Mouse (Mus musculus) megakaryocyte-erythroid progenitor cell, adult 5-6 weeks (primary cell): ENCODE data around the gene Bri3bp. TPM values are rescaled to one million over a fixed set of nuclear protein-coding genes. Genes with fewer than 3 reads are reported as not detected.
"Not testable (repeated sequence)": the region's sequence is repeated elsewhere in the genome, so short reads cannot be mapped to it uniquely, and the experiment has no call there.

Experiments used
- ATAC-seq: replicated peaks from 2 replicates; pipeline ENCODE4 v1.8.0; 2016; ENCODE audit warnings: mild to moderate bottlenecking, inconsistent platforms; ENCODE audit not compliant: severe bottlenecking, poor library complexity, low FRiP score, low TSS enrichment
- total RNA-seq, 2 experiments: library from RNA; stranded (forward) in 1 of 2; stranded (reverse) in 1 of 2; fragments of 200-1000, 215-1000 nt in 1 of 2; fragments of >200 nt in 1 of 2; fragmentation: Nextera tagmentation in 1 of 2; gene quantifications; 2 replicates each; pipeline ENCODE4 v1.2.3; 2014 to 2017

Bri3bp gene
- total RNA-seq (2014; fragmentation: Nextera tagmentation) (37.4 and 77.0 TPM in 2 replicates), total RNA-seq (2017) (28.5 and 31.3 TPM in 2 replicates)

- ATAC-seq, result peak; percentile 76
Observed at GRCm38 (mm10) chr5:125441234-125442114, at the start of gene Bri3bp. Gene Bri3bp (plus strand): TSS chr5:125441568.

GRCm38 (mm10) chr5:125391609-125392008 is 49.8 kb upstream of the Bri3bp start:
- ATAC-seq, result no peak

- ATAC-seq, result not testable (repeated sequence)
Observed at GRCm38 (mm10) chr5:125392176-125392575, 49.2 kb upstream of the Bri3bp start.

- no peak for ATAC-seq
Observed at GRCm38 (mm10) chr5:125392618-125392976, 48.8 kb upstream of the Bri3bp start.

GRCm38 (mm10) chr5:125392977-125393621 is 48.3 kb upstream of the Bri3bp start:
- peak; percentile 73 for ATAC-seq

- ATAC-seq, result peak; percentile 52
Observed at GRCm38 (mm10) chr5:125393622-125394603, 47.5 kb upstream of the Bri3bp start.

- no peak for ATAC-seq
Observed at GRCm38 (mm10) chr5:125395008-125395407, 46.4 kb upstream of the Bri3bp start.

- no peak for ATAC-seq
Observed at GRCm38 (mm10) chr5:125400903-125401302, 40.5 kb upstream of the Bri3bp start.

GRCm38 (mm10) chr5:125402476-125402875 is 38.9 kb upstream of the Bri3bp start:
- ATAC-seq, result no peak

GRCm38 (mm10) chr5:125402991-125403390 is 38.4 kb upstream of the Bri3bp start:
- no peak for ATAC-seq

GRCm38 (mm10) chr5:125403481-125404465 is 37.6 kb upstream of the Bri3bp start:
- no peak for ATAC-seq

- ATAC-seq, result no peak
Observed at GRCm38 (mm10) chr5:125404536-125404902, 36.8 kb upstream of the Bri3bp start.

- ATAC-seq, result peak; percentile 47
Observed at GRCm38 (mm10) chr5:125404903-125405545, 36.3 kb upstream of the Bri3bp start.

- ATAC-seq, result no peak
Observed at GRCm38 (mm10) chr5:125405546-125406248, 35.7 kb upstream of the Bri3bp start.

- ATAC-seq, result peak; percentile 15; the same call in 1 of the 2 replicates
Observed at GRCm38 (mm10) chr5:125406322-125407016, 34.9 kb upstream of the Bri3bp start.

- ATAC-seq, result no peak
Observed at GRCm38 (mm10) chr5:125407020-125407830, 34.1 kb upstream of the Bri3bp start.
